Mouse (Mus musculus) testis, adult 2 months (tissue): Measurements from ENCODE around the gene Snx33.

Experiments used
- CTCF ChIP-seq: fragments of 200-500 bp; IDR thresholded peaks from 2 replicates; pipeline ENCODE4 v1.5.1; 2012; ENCODE audit warnings: low read depth, mild to moderate bottlenecking, inconsistent platforms, low read length, moderate library complexity; ENCODE audit not compliant: control insufficient read depth, insufficient read depth, insufficient replicate concordance
- POLR2A ChIP-seq: fragments of 200-500 bp; IDR thresholded peaks from 2 replicates; pipeline ENCODE4 v1.6.1; 2012; ENCODE audit warnings: low read depth, mild to moderate bottlenecking, inconsistent platforms, low read length, moderate library complexity; ENCODE audit not compliant: control insufficient read depth

DNA sequence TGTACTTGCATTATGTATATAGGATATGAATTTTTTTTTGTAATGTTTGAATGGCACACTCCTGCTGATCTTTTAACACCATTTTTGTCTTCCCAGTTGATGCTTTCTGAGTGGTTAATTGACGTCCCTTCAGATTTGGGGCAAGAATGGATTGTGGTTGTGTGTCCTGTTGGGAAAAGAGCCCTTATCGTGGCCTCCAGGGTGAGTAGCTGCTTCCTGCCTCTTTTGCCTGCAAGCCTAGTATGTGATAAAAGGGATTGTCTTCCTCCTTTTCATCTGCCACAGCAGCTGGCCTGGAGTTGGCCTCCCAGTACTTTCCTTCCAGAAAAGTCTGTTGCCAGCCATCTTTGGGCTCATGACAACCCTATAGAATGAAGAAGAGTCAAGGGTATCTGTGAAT, 42.0 kb upstream of the Snx33 start:
- no peak for TF ChIP-seq CTCF
- no peak for TF ChIP-seq POLR2A
